Mouse (Mus musculus) layer of hippocampus, adult 8-10 months (tissue): ENCODE measurements around the gene Olfr459. TPM values are rescaled to one million over a fixed set of nuclear protein-coding genes. Genes with fewer than 3 reads are reported as not detected.

Source experiments
- DNase-seq, 2 experiments: peaks; one replicate each; pipeline ENCODE4 v3.0.0; 2022; ENCODE audit warnings: low spot score in 2 of 2
- total RNA-seq, 4 experiments: library from RNA; stranded (reverse); gene quantifications; 2 replicates each; pipeline ENCODE4 v1.2.4; 2022

Gene Olfr459
- not detected for total RNA-seq

DNA sequence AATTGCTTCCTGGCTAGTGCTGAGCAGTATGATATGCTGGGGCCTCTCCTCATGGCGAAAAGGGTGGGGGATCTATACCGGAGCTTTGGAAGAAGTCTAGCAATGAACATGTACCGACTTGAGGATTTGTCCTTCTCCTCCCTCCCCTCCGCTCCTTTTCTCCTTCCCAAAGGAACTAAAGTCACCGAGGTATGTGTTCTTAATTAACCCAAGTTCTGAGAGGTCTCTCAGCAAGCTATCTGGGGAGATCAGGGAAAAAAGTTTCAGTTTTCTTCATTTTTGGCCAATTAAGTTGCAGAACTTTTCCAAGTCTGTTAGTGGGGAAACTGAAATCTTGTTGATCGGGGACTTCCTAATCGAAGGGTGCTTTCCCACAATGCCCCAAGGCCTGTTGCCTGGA lies at the start of gene Olfr459:
Gene Olfr459 (minus strand): TSS at position 101 of the 400 bp plus-strand sequence.
- no peak for DNase-seq

DNA sequence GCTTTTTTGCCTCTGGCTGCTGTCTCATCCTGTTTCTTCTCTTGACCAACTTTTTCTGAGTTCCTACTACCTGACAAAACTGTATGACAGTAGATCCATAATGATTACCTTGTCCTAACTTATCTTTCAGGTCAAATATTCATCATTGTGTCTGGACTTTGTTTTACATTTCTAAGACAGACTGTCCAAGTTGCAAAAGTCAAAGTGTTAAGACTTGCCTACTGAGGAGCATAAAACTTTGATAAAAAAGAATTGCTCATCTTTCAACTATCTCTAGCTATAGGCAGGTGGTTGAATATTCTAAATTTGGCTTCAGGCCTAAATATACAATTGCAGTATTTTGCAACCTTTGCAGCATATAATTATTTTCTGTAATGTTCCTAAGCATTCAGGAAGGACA lies 49.1 kb upstream of the Olfr459 start:
- no peak for DNase-seq

DNA sequence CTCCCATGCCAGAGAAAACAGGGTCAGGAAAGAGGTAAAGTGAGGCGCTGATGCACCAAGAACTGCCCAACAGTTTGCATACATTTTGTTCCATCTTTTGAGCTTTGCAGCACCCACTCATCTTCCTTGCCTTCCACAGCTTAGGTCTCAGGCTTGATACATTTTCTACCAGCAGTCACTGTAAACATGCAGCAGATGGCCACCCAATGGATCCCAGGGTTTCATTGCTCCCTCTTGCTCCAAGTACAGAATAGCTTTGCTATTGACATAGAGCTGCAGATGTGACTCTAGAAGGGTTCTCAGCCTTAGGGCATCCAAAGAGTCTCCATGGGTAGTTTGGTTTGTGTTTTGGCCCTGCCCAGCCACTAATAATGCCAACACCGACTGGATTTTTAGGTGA lies 11.7 kb upstream of the Olfr459 start:
- peak in 1 of 2 experiments; percentile 33 for DNase-seq

DNA sequence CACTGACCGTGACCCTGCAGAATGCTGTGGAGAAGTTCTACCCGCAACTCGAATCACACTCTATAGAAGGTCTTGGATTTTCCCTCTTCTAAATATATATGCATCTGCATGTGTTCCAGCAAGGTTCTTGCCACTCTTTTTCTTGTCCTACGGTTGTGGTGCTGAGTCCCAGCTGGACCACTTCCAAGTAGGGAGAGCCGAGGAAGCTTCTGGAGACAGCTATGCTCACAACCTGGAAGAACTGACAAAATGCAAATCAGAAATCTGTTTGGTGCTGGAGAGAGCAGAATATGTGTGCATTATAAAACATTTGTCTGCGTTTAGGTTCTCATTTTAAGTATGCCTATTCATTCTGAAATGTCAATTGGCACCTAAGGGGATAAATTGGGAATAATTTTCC lies 744 bp upstream of the Olfr459 start:
- peak; percentile 42 to 49 for DNase-seq

DNA sequence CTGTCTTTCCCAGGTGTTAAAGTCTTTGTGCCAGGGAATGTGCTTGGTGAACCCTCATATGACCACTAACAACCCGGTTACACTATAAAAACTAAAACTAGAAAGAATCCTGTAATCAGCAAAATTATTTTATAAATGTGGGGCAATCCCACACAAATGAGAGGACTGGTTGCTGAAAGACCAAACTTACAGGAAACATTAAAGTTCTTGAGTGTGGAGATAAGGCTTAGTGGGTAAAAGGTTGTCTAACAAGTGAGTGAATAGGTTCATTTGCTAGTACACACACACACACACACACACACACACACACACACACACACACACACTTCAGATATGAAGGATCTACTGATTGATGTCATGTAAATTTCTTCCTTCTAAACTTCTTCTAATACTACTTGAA lies 5.1 kb downstream of the Olfr459 start:
- no peak for DNase-seq

DNA sequence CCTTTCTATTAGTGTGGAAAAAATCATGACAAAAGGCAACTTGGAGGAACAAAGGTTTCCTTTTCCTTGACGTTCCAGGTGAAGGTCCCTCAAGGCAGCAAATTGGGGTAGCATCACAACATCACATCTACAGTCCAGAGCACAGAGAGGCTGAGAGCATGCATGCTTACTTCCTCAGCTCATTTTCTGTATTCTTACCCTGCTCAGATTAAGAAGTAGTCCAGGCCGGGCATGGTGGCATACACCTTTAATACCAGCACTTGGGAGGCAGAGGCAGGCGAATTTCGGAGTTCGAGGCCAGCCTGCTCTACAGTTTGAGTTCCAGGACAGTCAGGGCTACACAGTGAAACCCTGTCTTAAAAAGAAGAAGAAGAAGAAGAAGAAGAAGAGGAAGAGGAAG lies 10.7 kb downstream of the Olfr459 start:
- DNase-seq = no peak

DNA sequence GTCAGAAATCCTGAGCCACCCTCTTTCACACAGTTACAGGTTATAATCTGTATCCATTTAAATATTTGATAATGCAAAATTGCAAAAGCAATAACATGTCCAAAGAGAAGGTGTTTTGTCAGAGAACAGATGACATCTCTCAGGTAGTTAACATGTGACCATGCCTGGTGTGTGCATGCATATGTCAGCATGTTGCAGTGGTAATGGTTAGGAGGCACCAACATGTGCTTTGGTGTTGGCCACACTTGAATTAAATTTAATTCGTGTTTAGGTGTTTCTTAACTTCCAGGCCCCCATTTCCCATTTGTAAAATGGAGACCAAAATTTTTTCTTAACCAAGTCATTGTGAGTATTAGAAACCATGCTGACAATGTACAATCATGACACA lies 12.6 kb downstream of the Olfr459 start:
- DNase-seq = no peak

DNA sequence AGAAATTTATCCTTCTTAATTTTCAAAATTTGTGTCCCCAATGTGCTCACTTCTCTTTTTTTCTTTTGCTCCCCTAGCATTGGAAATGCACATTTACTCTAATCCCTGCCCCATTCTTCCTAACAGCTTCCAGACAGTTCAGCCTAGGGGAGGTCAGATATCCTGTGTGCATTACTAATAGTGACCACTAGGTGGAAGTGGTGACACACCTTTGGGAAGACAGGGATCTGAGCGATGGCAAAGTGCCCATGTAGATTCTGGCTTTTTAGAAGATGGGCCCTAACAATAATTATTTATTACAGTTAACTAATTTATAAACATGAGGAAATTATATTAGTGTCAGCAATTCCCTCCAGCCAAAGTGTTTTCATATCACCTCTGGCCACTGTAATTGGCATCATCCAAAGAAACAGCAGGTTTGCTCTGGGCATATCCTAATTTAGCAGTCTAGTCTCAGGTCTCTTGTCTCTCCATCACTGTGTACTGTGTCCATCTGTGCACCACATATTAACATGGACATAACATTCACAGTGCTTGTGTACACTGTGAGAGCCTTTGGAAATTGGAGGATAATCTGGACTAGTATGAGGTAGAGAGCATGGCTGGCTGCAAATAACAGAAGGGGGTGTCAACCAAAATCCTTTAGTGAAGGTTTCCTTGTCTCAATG lies 13.1 kb downstream of the Olfr459 start:
- DNase-seq = peak; percentile 32 to 61

DNA sequence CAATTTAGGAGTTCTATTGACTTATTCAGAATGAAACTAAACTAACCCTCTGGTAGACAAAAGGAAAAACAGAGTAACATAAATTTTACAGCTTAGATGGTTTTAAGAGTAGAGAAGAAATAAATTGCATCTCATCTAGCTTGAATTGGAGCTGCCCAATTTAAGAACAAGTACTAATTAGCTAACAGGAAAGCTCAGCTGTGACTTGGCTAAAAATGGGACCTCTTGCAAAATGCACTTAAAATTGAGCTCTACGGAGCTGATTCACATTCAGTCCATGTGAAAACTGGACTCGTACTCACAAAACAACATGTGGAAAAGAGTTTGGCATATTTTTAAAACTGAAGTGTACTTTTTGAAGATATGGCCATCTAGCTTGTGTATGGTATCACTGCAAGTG lies 15.4 kb downstream of the Olfr459 start:
- DNase-seq = no peak

DNA sequence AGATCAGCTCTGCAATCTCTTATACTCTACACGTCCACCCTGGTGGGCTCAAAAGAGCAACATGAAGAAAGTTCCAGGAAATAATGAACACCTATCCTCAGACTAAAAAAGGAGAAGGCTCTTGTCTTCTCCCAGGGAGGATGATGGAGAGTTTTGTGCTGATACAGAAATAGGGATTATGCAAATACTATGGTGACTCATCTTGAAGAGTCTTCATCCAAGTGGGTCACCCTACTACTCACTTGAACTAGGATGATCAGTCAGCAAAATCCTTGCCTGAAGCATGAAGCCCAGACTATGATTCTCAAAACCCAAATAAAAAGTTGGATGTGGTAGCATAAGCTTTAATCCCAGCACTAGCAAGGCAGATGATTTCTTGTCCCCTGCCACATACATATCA lies 16.6 kb downstream of the Olfr459 start:
- no peak for DNase-seq

DNA sequence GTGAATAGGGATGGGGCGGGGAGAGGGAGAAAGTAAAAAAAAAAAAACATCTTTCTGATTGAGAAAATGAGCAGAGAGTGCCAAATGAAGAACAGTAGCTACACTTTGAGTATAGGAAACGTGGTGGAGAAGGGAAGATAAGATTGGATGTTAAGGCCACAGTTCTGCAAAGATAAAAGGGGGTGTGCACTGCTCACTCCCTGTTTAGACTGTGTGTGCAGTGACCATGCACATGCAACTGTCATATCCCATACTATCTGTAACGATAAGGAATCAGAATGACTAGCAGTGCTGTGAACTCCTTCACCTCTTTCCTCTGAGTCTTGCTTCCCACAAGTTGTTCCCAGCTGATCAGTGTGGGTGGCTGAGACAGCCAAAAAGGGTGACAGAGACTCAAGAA lies 17.8 kb downstream of the Olfr459 start:
- DNase-seq = no peak

DNA sequence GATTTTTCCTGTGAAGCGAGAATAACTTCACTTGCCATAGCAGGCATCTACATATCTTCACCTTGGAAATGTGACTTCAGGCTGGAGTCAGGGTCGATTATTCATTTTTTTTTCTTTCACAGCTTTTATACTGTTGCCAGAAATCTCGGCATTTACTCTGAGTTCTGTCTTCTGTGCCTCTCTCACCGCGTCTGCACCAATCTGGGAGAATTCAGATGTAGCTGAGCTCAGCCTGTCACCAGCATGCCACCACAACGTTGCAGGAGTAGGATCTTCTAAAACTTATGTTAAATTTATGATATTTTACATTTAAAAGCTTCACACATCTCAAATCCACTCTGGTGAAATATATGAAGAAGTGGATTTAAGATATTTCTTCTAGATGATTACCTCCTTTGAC lies 20.4 kb downstream of the Olfr459 start:
- DNase-seq = no peak

DNA sequence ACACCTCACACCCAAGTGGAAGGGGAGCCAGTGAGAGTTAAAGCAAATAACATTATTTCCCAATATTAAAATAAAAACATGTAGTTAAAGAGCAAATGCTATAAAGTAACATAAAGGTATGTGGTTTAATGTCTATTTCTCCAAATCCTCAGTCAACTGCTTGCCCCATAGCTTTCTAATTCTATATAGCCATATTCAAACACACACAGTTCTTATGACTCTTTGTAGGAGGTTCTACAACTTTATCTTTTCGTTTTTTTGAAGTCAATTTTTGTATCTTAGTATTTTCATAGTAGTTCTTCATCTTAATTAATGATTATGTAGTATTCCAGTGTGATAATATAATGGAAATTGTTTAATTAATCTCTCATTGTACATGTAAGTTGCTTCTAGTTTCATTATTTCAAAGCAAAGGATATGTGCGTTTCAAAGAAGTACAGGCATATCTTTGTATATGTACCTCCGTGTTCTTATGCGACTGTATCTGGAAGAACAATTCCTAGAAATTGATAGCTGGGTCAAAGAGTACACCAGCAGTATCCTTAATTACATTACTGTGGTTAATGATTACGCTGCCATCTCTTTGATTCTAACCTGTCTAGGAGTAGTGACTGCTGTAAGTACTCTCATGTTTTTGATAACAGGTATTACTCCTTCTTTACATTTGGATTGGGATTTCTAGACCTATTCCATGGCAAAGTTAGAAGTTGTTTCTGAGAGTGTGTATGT lies 30.1 kb downstream of the Olfr459 start:
- DNase-seq = no peak

DNA sequence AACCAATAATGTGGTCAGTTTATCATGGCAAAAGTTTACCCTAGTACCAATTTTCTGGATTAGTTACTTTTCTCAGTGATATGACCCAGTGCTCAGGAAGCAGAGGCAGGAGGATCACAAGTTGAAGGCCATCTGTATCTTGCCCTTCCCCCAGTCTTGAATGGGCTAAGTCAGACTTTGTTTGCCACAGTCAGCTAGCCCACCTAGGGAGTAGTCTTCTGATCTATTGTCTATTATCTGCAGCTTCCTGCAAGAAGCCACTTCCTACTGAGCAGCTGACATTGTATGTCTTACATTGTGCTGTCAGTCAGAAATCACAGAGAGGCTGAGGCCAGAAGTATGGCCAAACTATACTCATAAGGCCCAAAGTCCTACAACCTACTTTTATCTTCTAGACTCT lies 33.9 kb downstream of the Olfr459 start:
- no peak for DNase-seq

DNA sequence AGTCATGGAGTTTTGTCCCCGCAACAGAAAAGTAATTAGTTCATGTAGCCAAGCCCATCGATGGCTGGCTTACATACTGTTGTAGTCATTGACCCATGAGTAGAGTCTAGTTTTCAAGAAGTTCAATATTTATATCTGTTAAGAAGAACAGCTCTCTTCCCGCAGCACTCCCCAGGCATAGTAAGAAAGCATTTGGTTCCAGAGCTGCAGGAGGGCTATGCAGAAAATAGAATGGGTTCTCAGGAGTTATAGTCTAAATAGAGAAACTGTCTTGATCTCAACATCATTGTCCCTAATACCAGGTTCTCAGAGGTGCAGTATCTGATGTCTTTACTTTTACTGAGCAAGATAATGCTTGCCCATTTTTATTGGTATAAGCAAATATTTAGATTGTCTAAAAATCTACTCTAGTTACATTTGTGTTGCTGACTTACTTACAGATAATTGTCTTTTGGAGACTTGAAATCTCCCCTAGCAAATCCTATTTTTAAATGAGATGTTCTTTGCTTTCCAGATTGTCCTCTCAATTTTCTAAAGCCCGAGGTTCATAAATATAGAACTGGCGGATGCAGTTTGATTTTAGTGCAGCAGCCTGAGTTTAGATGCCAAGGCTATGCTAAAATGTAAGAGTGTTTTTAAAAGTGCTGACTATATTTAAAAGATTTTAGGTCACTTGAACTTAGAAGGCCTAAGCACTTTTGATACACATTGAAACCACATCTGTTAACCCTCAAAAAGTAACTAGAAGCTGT lies 40.1 kb downstream of the Olfr459 start:
- no peak for DNase-seq

DNA sequence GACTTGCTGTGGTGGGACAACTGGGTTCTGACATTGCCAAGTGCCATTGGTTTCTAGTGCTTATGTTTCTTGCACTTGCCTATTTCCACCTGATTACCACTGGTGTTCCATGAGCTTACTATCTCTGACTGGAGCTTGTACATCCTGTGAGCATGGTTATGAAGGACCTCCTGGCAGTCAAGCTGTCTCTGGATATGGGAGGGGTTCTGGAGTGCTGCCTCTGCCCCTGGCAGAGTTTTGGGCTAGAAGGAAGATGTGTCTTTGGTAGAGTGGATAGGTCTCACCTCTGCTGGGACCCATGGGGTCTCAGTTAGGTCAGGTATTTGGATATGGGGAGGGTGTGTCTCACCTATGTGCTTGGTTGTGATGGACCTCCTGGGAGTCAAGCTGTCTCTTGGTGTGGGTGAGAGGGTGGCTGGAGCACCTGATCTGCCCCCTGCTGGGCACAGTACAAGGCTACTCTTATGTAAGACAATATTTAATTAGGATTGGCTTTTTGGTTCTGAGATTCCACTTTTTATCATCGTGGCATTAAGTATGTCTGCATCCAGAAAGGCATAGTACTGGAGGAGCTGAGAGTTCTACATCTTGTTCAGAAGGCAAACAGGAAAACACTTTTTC lies 46.9 kb downstream of the Olfr459 start:
- no peak for DNase-seq

DNA sequence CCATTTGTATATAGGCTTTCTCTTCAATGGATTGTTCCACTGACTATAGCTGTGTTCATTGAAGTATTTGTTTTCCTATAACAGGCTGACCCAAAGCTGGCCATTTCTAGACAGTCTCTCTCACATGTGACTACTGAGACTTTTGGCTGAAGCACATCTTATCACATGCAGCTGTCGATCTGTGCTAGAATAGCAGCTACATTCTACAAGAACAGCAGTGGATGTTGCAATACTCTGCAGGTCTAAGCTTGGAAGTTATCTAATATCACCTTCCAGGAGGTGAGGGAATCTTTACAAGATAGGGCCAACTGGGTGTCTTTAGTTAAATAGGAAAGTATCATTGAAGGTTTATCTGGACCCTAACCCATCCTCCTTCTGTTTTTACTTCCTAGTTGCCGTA lies 53.5 kb downstream of the Olfr459 start:
- DNase-seq = no peak

Other genes starting within 250 kb of the Olfr459 start
- 10 to 100 TPM; 75.3 to 83.9 (median 78.7) TPM for gene Ephb6, start 169.7 kb downstream of the Olfr459 start, total RNA-seq
- 1 to 10 TPM; 1.4 to 2.7 (median 1.9) TPM for gene Trpv6, start 138.8 kb downstream of the Olfr459 start, total RNA-seq
- not detected for gene Trpv5, start 94.4 kb downstream of the Olfr459 start, total RNA-seq
- gene Llcfc1, start 90.7 kb downstream of the Olfr459 start, total RNA-seq = not detected
- gene Kel, start 70.8 kb downstream of the Olfr459 start, total RNA-seq = not detected
- not detected for gene Pip, start 72.4 kb upstream of the Olfr459 start, total RNA-seq
- gene Sval2, start 77.8 kb upstream of the Olfr459 start, total RNA-seq = not detected
- gene Sval1, start 176.5 kb upstream of the Olfr459 start, total RNA-seq = not detected
- gene Sval3, start 193.0 kb upstream of the Olfr459 start, total RNA-seq = not detected